Mouse (Mus musculus) limb, embryonic 13.5 days (tissue): ENCODE results near the gene Psmd6. TPM values are rescaled to one million over a fixed set of nuclear protein-coding genes. Genes with fewer than 3 reads are reported as not detected.

Experiments used
- polyA plus RNA-seq: library from polyadenylated mRNA; unstranded; fragments of >200 nt; fragmentation: Nextera tagmentation; extraction: Ambion mirVana; gene quantifications from 2 replicates; pipeline ENCODE4 v1.2.1, GENCODE M21; 2015

Psmd6 gene
- polyA plus RNA-seq, 1 experiment from 2014 or later = 259 TPM

Other genes with a start within 250 kb of the Psmd6 start
- gene Gm281, start 206.5 kb downstream of the Psmd6 start, polyA plus RNA-seq = not detected in 2 replicates
- 4.4 and 5.2 TPM in 2 replicates for gene Atxn7, start 159.5 kb downstream of the Psmd6 start, polyA plus RNA-seq
- 213 and 222 TPM in 2 replicates for gene Thoc7, start 159.1 kb downstream of the Psmd6 start, polyA plus RNA-seq
- not detected in 2 replicates for gene Olfr720, start 65.9 kb upstream of the Psmd6 start, polyA plus RNA-seq
- not detected in 2 replicates for gene Olfr31, start 201.8 kb upstream of the Psmd6 start, polyA plus RNA-seq
- gene Il3ra, start 225.3 kb upstream of the Psmd6 start, polyA plus RNA-seq = 4.8 and 5.0 TPM in 2 replicates